Mouse (Mus musculus): ENCODE measurements around the gene Tmem208.

DNA sequence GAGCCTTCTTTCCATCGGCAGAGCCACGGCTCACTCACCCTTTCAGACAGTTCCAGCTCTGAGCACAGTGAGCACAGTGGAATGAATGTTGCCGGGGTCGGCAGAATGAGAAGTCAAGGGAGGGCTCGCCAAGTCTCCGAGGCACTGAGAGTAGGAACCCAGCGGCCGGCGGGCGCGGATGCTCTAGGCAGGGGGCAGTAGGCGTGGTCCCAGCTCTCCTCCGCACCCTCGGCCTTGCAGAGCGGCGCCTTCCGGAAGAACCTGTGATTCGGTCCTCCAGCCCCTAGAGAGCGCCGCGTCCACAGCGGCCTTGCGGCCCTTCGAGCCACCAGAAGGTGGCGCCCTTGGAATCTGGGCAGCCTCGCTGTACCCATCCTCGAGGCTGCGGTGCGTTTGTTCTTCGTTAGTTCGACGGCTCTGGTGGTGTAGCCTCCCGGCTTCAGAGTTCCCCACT lies 48.4 kb downstream of the Tmem208 start:
- TF ChIP-seq CTCF (conservative IDR thresholded peaks at IDR 0.05; ENCODE audit: insufficient read depth, insufficient read length, low read depth, low read length) (peak; percentile 30), POLR2A (IDR thresholded peaks at IDR 0.05; ENCODE audit: low read depth, low read length) (no peak)
